Mouse (Mus musculus) liver, adult 2 months (tissue): ENCODE data around the gene Sipa1l3. TPM values are rescaled to one million over a fixed set of nuclear protein-coding genes. Genes with fewer than 3 reads are reported as not detected.

ENCODE experiments used
- DNase-seq: peaks from one replicate; pipeline ENCODE4 v3.0.0-alpha.2; 2011; ENCODE audit warnings: low read depth, low spot score; ENCODE audit errors: extremely low read depth
- H3K27ac ChIP-seq: fragments of 200-500 bp; replicated peaks from 2 replicates; pipeline ENCODE4 v1.5.1; 2012; ENCODE audit warnings: low read depth, mild to moderate bottlenecking, control low read depth, inconsistent platforms, low read length; ENCODE audit not compliant: insufficient read depth
- H3K27me3 ChIP-seq: fragments of 200-500 bp; 2 replicates; pipeline ENCODE4 v1.6.1; 2012; ENCODE audit warnings: mild to moderate bottlenecking, moderate library complexity, low read length, inconsistent platforms; ENCODE audit not compliant: control insufficient read depth, insufficient read depth
- H3K36me3 ChIP-seq: fragments of 200-500 bp; 2 replicates; pipeline ENCODE4 v1.6.1; 2012; ENCODE audit warnings: low read length, inconsistent platforms; ENCODE audit not compliant: control insufficient read depth, insufficient read depth
- H3K4me1 ChIP-seq: fragments of 200-500 bp; 2 replicates; pipeline ENCODE4 v1.6.1; 2011; ENCODE audit warnings: low read length; ENCODE audit not compliant: control insufficient read depth, insufficient read depth
- H3K4me3 ChIP-seq: fragments of 200-500 bp; 2 replicates; pipeline ENCODE4 v1.5.1; 2011; ENCODE audit warnings: low read depth, mild to moderate bottlenecking, control low read depth, low read length, moderate library complexity; ENCODE audit not compliant: insufficient read depth
- H3K79me2 ChIP-seq: fragments of 200-500 bp; 2 replicates; pipeline ENCODE4 v1.6.1; 2012; ENCODE audit warnings: inconsistent platforms, mild to moderate bottlenecking, low read length, moderate library complexity; ENCODE audit not compliant: control insufficient read depth, insufficient read depth
- H3K9ac ChIP-seq: fragments of 200-500 bp; 2 replicates; pipeline ENCODE4 v1.6.1; 2012; ENCODE audit warnings: low read depth, mild to moderate bottlenecking, control low read depth, inconsistent platforms, low read length
- CTCF ChIP-seq: fragments of 200-500 bp; IDR thresholded peaks from 2 replicates; pipeline ENCODE4 v1.5.1; 2011; ENCODE audit warnings: low read depth, low read length, control low read depth
- POLR2A ChIP-seq: fragments of 200-500 bp; IDR thresholded peaks from 2 replicates; pipeline ENCODE4 v1.6.1; 2011; ENCODE audit warnings: low read length, control low read depth; ENCODE audit not compliant: insufficient read depth; ENCODE audit errors: extremely low read depth
- WGBS: fragments of 180-500 bp; shearing (Covaris S2); methylation state at CpG from one replicate; pipeline ENCODE4 v1.1.7; 2018; 5-methylcytosine and 5-hydroxymethylcytosine counted together
- polyA plus RNA-seq: library from polyadenylated mRNA; depleted of rRNA; stranded (reverse); fragments of >200 nt; gene quantifications from 2 replicates; pipeline ENCODE4 v1.2.3, GENCODE M21; 2012; rRNA removed
- total RNA-seq: library from RNA; depleted of rRNA; stranded (reverse); fragments of >200 nt; gene quantifications from 2 replicates; pipeline ENCODE4 v1.2.3, GENCODE M21; 2014; rRNA removed

The Sipa1l3 gene
- total and polyA plus RNA-seq, 2 experiments, result 3.1 to 6.5 TPM

- DNase-seq, result no peak
- Histone ChIP-seq H3K4me3 (no peak overlapping the region), H3K27ac (no peak overlapping the region), H3K79me2 (peaks cover 26% of the 10 kb centered on the region; the same call in 1 of the 2 replicates), H3K4me1 (peaks cover 7% of the 10 kb centered on the region; the same call in 1 of the 2 replicates), H3K36me3 (peaks cover 1% of the 10 kb centered on the region; the same call in 1 of the 2 replicates), H3K9ac (no peak overlapping the region), H3K27me3 (no peaks in the 10 kb centered on the region)
- WGBS, result 57% methylated on average over 8 of the region's 8 CpGs
- TF ChIP-seq CTCF (no peak), POLR2A (no peak)
These were observed 246.6 kb downstream of the Sipa1l3 start for GRCm38 (mm10) chr7:29271687-29272465.

- no peak overlapping the region for H3K9ac ChIP-seq
- TF ChIP-seq CTCF (no peak), POLR2A (no peak)
- H3K4me1 ChIP-seq, result peaks cover 7% of the 10 kb centered on the region; the same call in 1 of the 2 replicates
- peaks cover 25% of the 10 kb centered on the region for H3K79me2 ChIP-seq
- no peaks in the 10 kb centered on the region for H3K27me3 ChIP-seq
- DNase-seq, result no peak
- peaks cover 1% of the 10 kb centered on the region; the same call in 1 of the 2 replicates for H3K36me3 ChIP-seq
- no peak overlapping the region for H3K27ac ChIP-seq
- H3K4me3 ChIP-seq, result no peak overlapping the region
- 87% methylated on average over 4 of the region's 4 CpGs for WGBS
These were observed 248.0 kb downstream of the Sipa1l3 start for GRCm38 (mm10) chr7:29270445-29270844.

Other genes with a start within 250 kb of the Sipa1l3 start
- 24.8 and 28.9 TPM in 2 replicates for gene Spint2, start 236.7 kb downstream of the Sipa1l3 start, total RNA-seq
- 120 and 133 TPM in 2 replicates for gene Spint2, start 236.7 kb downstream of the Sipa1l3 start, polyA plus RNA-seq
- 1.0 and 1.7 TPM in 2 replicates for gene Ppp1r14a, start 229.3 kb downstream of the Sipa1l3 start, total RNA-seq
- 5.0 and 11.3 TPM in 2 replicates for gene Ppp1r14a, start 229.3 kb downstream of the Sipa1l3 start, polyA plus RNA-seq
- gene Dpf1, start 214.7 kb downstream of the Sipa1l3 start, total RNA-seq, result 0.13 TPM in 1 of 2 replicates, not detected in the other
- 0.05 and 0.28 TPM in 2 replicates for gene Dpf1, start 214.7 kb downstream of the Sipa1l3 start, polyA plus RNA-seq
- gene Catsperg2, start 208.4 kb upstream of the Sipa1l3 start, total RNA-seq, result not detected in 2 replicates
- gene Catsperg2, start 208.4 kb upstream of the Sipa1l3 start, polyA plus RNA-seq, result not detected in 2 replicates
- 4.3 and 4.7 TPM in 2 replicates for gene Zfp84, start 249.9 kb upstream of the Sipa1l3 start, total RNA-seq
- gene Zfp84, start 249.9 kb upstream of the Sipa1l3 start, polyA plus RNA-seq, result 1.4 and 1.5 TPM in 2 replicates